Mouse (Mus musculus) gonadal fat pad, adult 2 months (tissue): Measurements from ENCODE around the gene Ptcd2. TPM values are rescaled to one million over a fixed set of nuclear protein-coding genes. Genes with fewer than 3 reads are reported as not detected.

Experiments used
- DNase-seq: peaks from one replicate; pipeline ENCODE4 v3.0.0-alpha.2; 2012; ENCODE audit warnings: low read depth
- polyA plus RNA-seq: library from polyadenylated mRNA; depleted of rRNA; stranded (reverse); fragments of >200 nt; gene quantifications from 2 replicates; pipeline ENCODE4 v1.2.3, GENCODE M21; 2012; rRNA removed

The Ptcd2 gene
- polyA plus RNA-seq = 11.1 and 11.2 TPM in 2 replicates

DNA sequence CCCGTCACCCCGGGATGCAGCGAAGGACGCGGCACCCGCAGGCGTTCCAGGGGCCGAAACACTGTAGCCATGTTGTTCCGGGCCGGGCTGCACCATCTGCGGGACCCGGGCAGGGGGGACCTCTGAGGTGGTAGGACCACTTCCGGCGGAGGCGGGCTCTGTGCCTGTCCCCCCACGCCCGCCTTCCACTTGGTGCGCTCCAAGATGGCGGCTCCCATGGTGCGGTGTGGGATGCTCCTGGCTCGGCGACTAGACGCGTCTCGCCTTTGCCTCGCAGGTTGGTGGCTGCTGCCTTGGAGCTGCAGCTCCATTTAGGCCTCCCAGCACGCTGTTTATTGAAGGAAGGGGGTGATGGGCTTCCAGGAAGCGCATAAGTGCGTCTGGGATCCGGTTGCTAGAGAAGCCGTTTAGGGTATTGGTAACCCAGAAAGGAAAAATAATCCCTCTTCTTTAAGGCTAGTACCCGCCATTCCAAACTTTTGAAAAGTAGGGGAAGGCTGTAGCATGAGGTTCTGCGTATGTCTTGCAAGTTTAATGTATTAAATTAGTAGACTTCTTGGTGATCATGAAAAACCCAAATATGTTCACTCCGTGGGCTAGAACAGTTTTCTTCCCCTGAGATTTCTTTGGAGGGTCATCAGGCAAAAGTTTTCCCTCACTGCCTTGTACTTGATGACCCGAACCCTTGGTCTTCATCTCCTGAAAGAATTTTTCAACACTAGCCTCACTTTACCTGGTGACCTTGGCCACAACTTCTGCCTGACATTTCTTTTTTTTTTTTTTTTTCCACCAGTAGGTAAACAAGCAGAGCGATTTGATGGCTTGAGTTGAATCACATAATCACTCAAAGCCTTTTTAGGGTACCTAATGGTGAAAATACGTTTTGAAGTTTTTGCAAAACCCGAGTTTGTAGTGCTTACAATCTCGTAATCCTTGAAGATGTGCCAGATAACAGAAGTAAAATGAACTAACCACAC lies at the start of gene Ptcd2, which contains the start of gene Mrps27:
Gene Ptcd2 (minus strand): TSS at position 107 of the 977 bp plus-strand sequence.
Gene Mrps27 (plus strand): TSS at position 188 of the 977 bp plus-strand sequence.
- DNase-seq = no peak

DNA sequence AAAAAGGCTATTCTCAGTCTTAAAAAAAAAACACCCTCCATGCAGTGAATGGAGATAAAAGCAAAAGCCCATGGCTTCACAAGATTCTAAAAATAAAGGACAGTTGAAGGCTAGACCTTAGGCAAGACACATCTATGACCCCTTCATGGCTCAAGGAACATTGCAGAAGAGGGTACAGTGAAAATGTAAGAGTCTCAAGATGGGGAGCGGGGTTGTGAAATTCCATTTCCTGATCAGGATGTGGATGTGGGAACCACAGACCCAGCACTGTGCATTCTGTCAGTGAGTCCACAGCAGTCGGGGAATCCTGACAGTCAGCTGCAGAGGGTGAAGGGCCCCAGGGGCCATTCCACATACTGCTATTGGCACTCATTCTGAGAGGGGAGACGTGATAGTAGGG lies 48.6 kb upstream of the Ptcd2 start:
- DNase-seq = no peak

GRCm38 (mm10) chr13:99391417-99391816 lies 46.9 kb upstream of the Ptcd2 start:
- DNase-seq = no peak

- no peak for DNase-seq
Observed at GRCm38 (mm10) chr13:99387901-99388811, 43.7 kb upstream of the Ptcd2 start.

DNA sequence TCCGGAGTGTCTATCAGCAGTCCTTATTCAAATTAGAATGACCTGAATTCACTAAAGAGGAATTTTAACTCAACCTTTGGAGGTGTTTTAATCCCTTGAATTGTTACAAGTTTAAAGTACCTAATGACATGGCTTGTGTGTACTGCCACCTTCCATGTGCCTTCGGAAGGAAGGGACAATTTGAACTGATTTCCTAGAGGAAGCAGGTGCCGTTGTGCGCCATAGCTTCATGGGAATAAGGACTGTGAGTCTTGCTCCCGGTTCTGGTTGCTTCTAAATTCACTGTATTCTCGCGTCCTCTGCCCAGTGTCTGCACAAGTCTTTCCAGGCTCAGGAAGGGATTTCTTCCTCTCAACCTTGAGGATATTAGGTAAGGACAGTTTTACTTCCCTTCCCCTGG lies 41.8 kb upstream of the Ptcd2 start:
- DNase-seq = no peak

GRCm38 (mm10) chr13:99385911-99386310 lies 41.4 kb upstream of the Ptcd2 start:
- no peak for DNase-seq

DNA sequence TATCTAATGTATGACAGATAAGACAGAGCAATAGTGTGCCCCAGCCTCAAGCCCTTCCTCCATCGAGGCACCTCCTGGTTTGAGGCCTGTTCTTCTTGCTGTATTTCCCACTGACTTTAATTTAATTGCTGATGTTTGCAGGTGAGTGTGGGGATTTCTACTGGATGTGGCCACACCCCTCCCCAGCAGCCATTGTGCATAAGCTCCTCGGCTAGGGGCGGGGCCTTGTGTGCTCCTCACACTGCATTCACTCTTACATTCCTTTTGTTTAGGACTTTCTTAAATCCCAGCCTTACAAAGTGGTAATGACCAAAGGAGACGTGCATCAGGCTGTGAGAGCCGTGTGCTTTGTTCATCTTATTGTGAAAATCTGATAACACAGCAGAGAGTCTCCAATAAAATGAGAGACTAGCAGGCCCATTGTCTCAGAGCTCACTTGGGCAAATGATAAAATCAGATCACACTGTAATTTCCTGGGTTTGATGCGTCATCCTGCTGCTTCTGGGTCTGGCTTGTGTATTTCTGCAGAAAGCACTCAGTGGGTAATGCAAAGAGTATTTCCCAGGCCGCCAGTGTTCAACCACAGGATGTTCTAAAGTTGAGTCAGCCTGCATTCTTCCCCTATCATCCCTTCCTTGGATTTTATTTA lies 40.2 kb upstream of the Ptcd2 start:
- DNase-seq = no peak

GRCm38 (mm10) chr13:99382373-99382772 lies 37.9 kb upstream of the Ptcd2 start:
- no peak for DNase-seq

GRCm38 (mm10) chr13:99378223-99378622 lies 33.7 kb upstream of the Ptcd2 start:
- DNase-seq = no peak

DNA sequence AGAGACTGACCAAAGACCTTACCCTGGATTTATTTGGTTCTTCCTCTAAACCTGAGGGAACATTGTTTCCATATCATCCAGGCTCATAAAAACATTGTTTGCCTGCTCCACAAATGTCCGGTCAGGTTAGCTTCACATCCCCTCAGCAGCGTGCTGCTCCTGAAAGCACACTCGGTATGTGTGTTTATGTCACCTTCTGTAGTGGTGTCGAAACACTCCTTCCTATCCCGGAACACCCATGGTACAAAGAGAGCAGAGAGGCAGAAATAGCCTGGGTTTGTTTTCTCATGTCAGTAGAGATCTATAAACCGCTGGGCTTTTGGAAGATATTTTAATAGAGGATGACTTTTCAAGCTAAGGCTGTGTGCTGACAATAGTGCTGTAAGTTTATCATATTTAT lies 32.5 kb upstream of the Ptcd2 start:
- DNase-seq = no peak

- no peak for DNase-seq
Observed at GRCm38 (mm10) chr13:99375550-99375949, 31.0 kb upstream of the Ptcd2 start.

DNA sequence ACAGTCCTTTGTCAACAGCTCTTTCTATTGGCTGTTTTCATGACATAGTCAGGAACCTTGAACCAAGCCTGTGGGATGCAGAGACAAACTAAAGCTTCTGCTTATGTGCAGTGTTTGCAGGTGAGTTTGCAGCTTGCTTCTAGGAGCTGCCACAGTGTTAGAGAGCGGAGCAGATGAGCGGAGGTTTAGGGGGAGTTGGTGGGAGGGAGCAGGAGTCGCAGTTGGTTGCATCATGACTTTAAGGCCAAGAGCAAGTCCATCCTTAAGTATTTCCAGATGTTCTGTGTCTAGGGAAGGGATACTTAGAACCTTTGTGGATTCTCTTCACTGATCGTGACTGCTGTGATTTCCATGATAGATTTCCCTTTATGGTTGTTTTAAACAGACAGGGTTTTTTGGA lies 29.7 kb upstream of the Ptcd2 start:
- DNase-seq = no peak

DNA sequence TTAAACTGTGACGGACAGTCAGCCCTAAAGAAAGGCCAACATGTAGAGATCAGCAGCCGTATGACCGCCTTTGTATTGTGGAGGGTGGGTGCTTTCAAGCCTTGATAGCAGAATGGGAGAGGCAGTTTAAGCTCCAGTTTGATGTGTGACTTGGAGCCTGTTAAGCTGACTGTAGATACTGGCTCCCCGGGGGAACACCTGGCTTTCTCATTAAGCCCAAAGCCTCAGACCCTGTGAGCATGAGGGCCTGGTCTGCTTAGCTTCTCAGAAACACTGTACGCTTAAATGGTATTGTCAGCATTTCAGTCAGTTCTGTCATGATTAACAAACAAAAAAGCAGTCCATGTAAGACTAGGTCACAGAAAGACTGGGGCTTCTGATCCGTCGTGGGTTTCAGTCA lies 29.2 kb upstream of the Ptcd2 start:
- DNase-seq = no peak

DNA sequence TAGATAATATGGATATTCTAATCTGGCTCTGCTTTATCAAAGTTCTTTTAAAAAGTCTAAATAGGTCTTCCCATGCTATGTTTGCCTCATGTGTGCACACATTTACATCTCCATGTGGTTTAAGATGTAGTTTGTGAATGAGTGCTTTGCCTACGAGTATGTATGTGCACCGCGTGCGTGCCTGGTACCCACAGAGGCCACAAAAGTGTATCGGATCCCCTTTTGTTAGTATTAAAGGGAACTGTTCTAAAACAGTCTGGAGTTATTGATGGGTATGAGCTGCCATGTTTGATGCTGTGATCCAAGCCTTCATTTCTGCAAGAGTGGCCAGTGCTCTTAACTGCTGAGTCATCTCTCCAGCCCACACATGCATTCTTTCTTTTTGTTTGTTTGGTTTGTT lies 26.8 kb upstream of the Ptcd2 start:
- no peak for DNase-seq

DNA sequence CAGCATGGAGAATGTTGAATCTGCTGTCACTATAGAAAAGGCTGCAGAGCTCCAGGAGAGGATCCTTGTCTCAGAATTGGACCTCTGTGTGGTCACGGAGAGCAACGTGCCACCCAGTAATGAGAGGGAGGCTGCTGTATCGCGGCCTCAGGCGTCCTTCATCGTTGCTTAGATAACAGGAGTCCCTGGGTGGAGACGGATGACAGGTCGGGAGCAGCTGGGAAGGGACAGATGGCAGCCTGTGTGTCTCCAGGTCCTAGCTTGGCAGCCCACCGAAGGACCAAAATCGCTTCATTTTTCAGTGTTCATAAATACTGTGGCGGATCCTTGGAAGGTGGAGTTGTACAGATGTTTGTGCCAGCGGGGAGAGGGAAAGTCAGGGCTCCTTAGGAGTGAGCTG lies 24.6 kb upstream of the Ptcd2 start:
- no peak for DNase-seq

- no peak for DNase-seq
Observed at GRCm38 (mm10) chr13:99367554-99368174, 23.2 kb upstream of the Ptcd2 start.

- no peak for DNase-seq
Observed at GRCm38 (mm10) chr13:99366422-99367175, 22.1 kb upstream of the Ptcd2 start.

- DNase-seq = no peak
Observed at GRCm38 (mm10) chr13:99363866-99364265, 19.4 kb upstream of the Ptcd2 start.

- DNase-seq = no peak
Observed at GRCm38 (mm10) chr13:99358921-99359320, 14.4 kb upstream of the Ptcd2 start.

GRCm38 (mm10) chr13:99356428-99357265 lies 12.1 kb upstream of the Ptcd2 start:
- DNase-seq = no peak
